Mouse (Mus musculus): Measurements from ENCODE around the gene Pkp3. TPM values are rescaled to one million over a fixed set of nuclear protein-coding genes. Genes with fewer than 3 reads are reported as not detected.
"Not testable (repeated sequence)": the region's sequence is repeated elsewhere in the genome, so short reads cannot be mapped to it uniquely, and the experiment has no call there.

The Pkp3 gene
- not detected in 2 replicates for polyA plus RNA-seq (2012; ENCODE audit: insufficient read depth, insufficient read length, low replicate concordance, missing spikeins)

DNA sequence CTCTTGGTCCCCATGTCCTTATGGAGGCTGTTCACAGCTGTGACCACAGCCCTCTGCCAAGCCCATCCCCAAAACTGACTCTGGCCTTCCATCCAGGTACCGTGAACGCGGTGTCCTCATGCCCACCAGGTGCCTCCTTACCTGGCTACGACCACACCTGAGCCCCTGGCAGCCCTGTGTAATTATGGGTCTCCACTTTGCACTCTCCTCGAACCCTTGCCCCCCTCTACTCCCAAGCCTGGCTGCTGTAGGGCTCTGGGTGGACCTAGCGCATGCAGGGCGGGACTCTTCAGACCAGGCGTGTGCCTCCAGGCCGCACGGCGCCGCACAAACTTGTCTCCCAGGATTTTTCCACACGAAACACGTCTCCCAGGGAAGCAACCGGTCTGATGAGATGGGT, at the start of gene Pkp3:
Gene Pkp3, plus strand, starts transcription at position 378 of the 400 bp plus-strand sequence.
- no peak within 1 kb of the TSS for H3K27ac ChIP-seq (ENCODE audit: insufficient read depth, low read depth, low read length)
- no peak within 1 kb of the TSS for H3K4me3 ChIP-seq (ENCODE audit: insufficient read depth, low read depth, low read length)
- WGBS = 92% methylated on average over 15 of the region's 15 CpGs
- H3K4me1 ChIP-seq (ENCODE audit: control insufficient read depth, insufficient read depth, low read length) = 0 out of 2 replicates have a peak, but pooled peaks cover 3% of the 10 kb centered on the region
- TF ChIP-seq POLR2A (IDR thresholded peaks at IDR 0.05; ENCODE audit: insufficient read depth, low read depth, low read length) = no peak
- TF ChIP-seq CTCF (IDR thresholded peaks at IDR 0.05; ENCODE audit: insufficient read depth, low read depth, low read length) = no peak

DNA sequence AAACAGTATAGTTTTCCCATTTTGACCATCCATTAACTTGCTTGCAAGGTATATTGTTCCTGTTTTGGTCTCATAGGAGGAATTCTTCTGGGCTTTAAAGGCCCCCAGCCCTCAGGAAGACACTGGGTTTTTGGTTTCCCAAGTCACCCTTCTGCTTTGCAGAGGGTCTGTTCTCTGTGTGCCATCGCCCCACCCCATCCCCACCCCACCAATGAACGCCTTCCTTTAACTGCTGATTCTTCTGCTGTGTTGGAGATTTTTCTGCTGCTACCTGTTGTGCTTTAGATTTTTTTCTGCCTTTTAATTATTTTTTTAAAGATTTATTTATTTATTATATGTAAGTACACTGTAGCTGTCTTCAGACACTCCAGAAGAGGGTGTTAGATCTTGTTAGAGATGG, 49.2 kb upstream of the Pkp3 start, which contains the start of gene Gm17387:
Gene Gm17387, plus strand, starts transcription at position 301 of the 400 bp plus-strand sequence.
- no peak within 1 kb of the TSS for H3K27ac ChIP-seq (ENCODE audit: insufficient read depth, low read depth, low read length)
- no peak for TF ChIP-seq POLR2A (IDR thresholded peaks at IDR 0.05; ENCODE audit: insufficient read depth, low read depth, low read length)
- TF ChIP-seq CTCF (IDR thresholded peaks at IDR 0.05; ENCODE audit: insufficient read depth, low read depth, low read length) = no peak
- no peak within 1 kb of the TSS for H3K4me3 ChIP-seq (ENCODE audit: insufficient read depth, low read depth, low read length)
- H3K4me1 ChIP-seq (ENCODE audit: control insufficient read depth, insufficient read depth, low read length) = no peaks in the 10 kb centered on the region; the same call in 1 of the 2 replicates
- 97% methylated on average over 2 of the region's 2 CpGs for WGBS

DNA sequence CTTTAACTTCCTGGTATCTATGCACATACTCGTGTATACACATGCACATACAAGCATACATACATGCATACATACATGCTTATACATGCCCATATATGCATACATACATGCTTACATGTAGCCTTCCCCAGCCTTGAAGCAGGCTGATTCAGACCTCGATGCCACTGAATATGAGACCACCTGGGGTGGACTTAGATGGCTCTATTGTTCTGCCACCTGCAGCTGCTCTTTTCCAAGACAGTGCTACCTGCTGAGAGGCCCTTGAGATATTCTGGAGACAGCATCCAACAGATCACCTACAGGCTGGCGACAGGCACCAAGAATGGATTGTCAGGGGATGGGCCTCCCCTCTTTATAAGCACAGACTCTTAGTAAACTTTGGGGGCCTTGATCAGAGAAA, 47.6 kb upstream of the Pkp3 start:
- TF ChIP-seq POLR2A (IDR thresholded peaks at IDR 0.05; ENCODE audit: insufficient read depth, low read depth, low read length) (no peak), CTCF (IDR thresholded peaks at IDR 0.05; ENCODE audit: insufficient read depth, low read depth, low read length) (no peak)
- no peaks in the 10 kb centered on the region for H3K4me1 ChIP-seq (ENCODE audit: control insufficient read depth, insufficient read depth, low read length)

DNA sequence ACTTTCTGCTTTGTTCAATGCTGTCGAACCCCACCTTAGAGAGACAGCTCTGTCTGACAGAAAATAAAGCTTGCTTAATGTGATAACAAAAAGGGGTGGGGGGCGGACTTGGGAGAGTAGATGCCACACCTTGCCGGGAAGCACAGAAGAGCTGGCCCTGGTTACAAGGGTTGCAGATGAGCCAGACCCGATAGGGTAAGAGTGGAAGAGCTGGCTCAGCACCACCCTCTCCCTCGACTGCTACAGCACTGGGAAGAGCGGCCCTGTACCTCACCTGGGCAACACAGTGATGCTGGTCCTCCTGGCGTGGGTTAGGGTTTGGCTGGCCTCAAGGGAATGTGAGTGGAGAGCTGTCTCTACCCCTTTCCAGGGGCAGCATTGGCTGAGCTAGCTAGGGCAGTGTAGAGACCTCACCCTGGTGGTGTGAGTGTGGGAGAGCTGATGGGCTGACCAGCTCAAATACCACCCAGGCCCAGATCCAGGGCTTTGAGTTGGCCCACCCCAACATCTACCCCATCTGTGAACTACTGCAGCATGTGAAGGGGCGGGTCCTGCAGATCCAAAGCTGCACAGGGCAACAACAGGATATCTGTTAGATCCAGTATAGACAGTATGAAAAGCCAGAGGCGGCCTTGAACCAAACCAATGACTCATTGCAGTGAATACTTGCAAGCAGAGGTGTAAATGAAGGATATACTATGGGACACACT, 45.4 kb upstream of the Pkp3 start:
- H3K4me3 ChIP-seq (ENCODE audit: insufficient read depth, low read depth, low read length) = no peak overlapping the region
- WGBS = 82% methylated on average over 9 of the region's 9 CpGs
- no peak overlapping the region for H3K27ac ChIP-seq (ENCODE audit: insufficient read depth, low read depth, low read length)
- no peak for TF ChIP-seq POLR2A (IDR thresholded peaks at IDR 0.05; ENCODE audit: insufficient read depth, low read depth, low read length)
- TF ChIP-seq CTCF (IDR thresholded peaks at IDR 0.05; ENCODE audit: insufficient read depth, low read depth, low read length) = no peak
- H3K4me1 ChIP-seq (ENCODE audit: control insufficient read depth, insufficient read depth, low read length) = no peaks in the 10 kb centered on the region

More for the DNA sequence above, 47.6 kb upstream of the Pkp3 start:
- Histone ChIP-seq H3K27ac (ENCODE audit: insufficient read depth, low read depth, low read length) (no peak overlapping the region), H3K4me3 (ENCODE audit: insufficient read depth, low read depth, low read length) (no peak overlapping the region)
- WGBS = 60% methylated on average over 3 of the region's 3 CpGs

DNA sequence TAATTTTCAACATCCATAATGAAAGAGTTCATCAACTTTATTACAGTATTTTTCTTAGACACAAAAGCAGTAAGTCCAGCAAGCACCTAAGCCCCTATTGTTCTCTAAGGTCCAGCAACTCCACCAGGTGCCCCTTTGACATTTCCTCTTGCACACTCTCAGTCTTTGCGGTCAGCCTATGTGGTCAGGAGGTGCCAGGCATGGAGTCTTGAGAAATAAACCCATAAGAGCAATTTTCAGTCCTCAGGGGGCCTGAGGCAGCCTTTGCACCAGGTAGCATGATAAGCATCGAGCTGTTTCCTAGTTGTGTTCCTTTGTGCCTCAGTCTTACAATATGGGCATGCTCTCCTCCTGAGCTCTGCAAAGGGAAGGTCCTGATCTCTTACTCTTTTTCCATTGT, 41.4 kb upstream of the Pkp3 start:
- not testable (repeated sequence) for H3K4me3 ChIP-seq (ENCODE audit: insufficient read depth, low read depth, low read length); H3K27ac ChIP-seq (ENCODE audit: insufficient read depth, low read depth, low read length); H3K4me1 ChIP-seq (ENCODE audit: control insufficient read depth, insufficient read depth, low read length)
- 83% methylated on average over 1 of the region's 2 CpGs for WGBS

DNA sequence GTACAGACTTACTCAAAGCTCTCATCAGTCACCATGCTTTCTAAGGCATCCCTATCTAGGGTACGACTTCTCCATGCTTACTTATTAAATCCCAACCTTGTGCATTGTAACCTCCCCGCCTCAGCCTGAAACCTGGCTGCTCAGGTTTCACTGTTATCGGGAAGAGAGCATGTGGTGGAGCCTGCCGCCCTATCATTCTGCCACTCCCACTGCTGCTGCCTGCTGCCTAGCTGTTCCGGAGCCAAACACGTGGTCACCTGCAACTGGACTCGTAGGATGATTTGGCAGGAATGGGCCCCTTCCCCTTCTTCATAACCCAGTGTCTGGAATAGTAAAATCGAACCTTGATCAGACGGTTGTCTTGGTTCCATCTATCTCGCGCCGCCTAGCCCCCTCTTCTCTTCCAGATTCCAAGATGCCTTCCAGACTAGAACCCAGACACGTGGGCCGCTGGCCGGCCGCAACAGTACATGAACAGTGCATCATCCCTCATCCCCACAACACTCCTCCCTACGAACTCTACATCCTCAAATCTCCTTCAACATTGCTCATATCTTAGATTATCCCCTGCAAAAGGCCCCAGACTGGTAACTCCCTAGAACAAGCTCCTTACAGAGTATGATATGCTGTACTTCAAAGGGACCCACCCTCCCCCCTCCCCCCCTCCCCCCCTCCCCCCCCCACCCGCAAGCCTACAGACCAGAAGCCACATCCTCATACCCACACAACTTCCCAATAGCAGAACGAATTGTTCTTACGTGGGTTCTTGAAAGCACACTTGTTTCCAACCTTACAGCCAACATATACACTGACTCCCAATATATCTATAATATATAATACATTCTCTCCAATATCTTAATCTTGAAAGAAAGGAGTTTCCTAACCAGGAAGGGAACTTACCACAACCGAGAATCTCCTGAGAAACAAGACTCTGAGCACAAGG, 39.7 kb upstream of the Pkp3 start:
- Histone ChIP-seq H3K4me3 (ENCODE audit: insufficient read depth, low read depth, low read length) (no peak overlapping the region), H3K27ac (ENCODE audit: insufficient read depth, low read depth, low read length) (no peak overlapping the region), H3K4me1 (ENCODE audit: control insufficient read depth, insufficient read depth, low read length) (no peaks in the 10 kb centered on the region; the same call in 1 of the 2 replicates)
- 87% methylated on average over 20 of the region's 21 CpGs for WGBS
- TF ChIP-seq POLR2A (IDR thresholded peaks at IDR 0.05; ENCODE audit: insufficient read depth, low read depth, low read length) (no peak), CTCF (IDR thresholded peaks at IDR 0.05; ENCODE audit: insufficient read depth, low read depth, low read length) (no peak)

DNA sequence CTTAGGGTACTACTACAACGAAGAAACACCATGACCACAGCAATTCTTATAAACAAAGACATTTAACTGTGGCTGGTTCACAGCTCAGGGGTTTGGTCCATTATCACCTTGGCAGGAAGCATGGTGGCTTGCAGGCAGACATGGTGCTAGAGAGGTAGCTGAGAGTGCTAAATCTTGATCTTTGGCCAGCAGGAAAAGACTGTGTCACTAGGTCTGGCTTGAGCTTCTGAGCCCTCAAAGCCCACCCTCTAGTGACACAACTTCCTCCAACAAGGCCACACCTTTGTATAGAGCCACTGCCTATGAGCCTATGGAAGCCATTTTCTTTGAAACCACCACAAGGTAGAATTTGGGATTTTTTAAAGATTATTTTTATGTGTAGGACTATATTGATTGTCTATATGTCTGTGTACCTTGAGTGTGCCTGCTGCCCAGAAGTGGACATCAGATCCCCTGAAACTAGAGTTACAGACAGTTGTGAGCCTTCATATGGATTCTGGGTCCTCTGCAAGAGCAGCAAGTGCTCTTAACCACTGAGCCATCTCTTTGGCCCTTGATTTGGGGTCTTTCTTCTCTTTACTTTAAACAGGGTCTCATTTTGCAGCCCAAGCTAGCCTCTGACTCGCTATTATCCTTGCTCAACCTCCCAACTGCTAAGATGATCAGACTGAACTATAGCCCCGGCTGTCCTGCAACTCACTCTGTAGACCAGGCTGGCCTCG, 38.5 kb upstream of the Pkp3 start:
- Histone ChIP-seq H3K4me1 (ENCODE audit: control insufficient read depth, insufficient read depth, low read length) (no peaks in the 10 kb centered on the region; the same call in 1 of the 2 replicates), H3K4me3 (ENCODE audit: insufficient read depth, low read depth, low read length) (no peak overlapping the region), H3K27ac (ENCODE audit: insufficient read depth, low read depth, low read length) (no peak overlapping the region)
- WGBS = 96% methylated on average over 4 of the region's 4 CpGs
- TF ChIP-seq POLR2A (IDR thresholded peaks at IDR 0.05; ENCODE audit: insufficient read depth, low read depth, low read length) = no peak
- no peak for TF ChIP-seq CTCF (IDR thresholded peaks at IDR 0.05; ENCODE audit: insufficient read depth, low read depth, low read length)

DNA sequence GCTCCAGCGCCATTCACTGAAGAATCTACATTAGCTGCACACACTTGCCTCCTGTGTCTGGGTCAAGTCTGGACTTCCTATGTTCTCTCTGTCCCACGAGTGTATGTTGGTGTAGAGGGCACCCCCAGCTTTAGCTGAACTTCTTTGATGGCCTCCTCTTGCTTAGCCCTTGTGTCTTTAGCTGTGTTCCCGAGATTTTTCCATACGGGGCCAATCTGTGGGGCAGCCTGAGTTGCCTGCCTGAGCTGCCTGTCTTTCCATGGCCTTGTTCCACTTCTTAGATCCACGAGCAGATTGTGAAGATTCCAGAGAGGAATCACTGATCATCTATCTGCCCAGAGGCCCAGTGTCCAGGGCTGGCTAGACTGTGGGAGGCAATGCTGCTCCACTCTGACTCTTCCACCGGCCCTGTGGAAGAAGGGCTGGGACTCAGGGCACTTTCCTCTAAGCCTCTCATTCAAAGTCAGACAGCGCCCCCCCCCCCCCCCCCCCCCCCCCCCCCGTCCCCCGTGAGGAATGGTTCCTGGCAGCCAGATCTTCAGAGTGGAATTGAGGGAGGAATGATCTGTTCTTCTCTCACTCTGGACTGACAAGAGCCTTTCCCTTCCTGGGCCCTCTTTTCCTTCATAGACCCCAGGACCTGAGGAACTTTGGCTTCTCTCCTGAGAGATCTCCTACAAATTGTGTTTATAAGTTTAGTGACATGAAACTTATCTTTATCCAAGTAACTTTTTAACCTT, 37.0 kb upstream of the Pkp3 start:
- WGBS = 40% methylated on average over 7 of the region's 9 CpGs
- Histone ChIP-seq H3K4me3 (ENCODE audit: insufficient read depth, low read depth, low read length) (no peak overlapping the region), H3K4me1 (ENCODE audit: control insufficient read depth, insufficient read depth, low read length) (no peaks in the 10 kb centered on the region; the same call in 1 of the 2 replicates), H3K27ac (ENCODE audit: insufficient read depth, low read depth, low read length) (no peak overlapping the region)
- TF ChIP-seq CTCF (IDR thresholded peaks at IDR 0.05; ENCODE audit: insufficient read depth, low read depth, low read length) (no peak), POLR2A (IDR thresholded peaks at IDR 0.05; ENCODE audit: insufficient read depth, low read depth, low read length) (no peak)
